Mouse (Mus musculus) embryo, embryonic 11.5 days (tissue): ENCODE measurements around the gene Plekhg5.
A peak's percentile ranks its signal among the peaks of the same experiment; 100 is the strongest.

Source experiments
- DNase-seq: peaks from one replicate; pipeline ENCODE4 v3.0.0-alpha.2; 2012; ENCODE audit warnings: low read depth, low spot score

The Plekhg5 gene

DNA sequence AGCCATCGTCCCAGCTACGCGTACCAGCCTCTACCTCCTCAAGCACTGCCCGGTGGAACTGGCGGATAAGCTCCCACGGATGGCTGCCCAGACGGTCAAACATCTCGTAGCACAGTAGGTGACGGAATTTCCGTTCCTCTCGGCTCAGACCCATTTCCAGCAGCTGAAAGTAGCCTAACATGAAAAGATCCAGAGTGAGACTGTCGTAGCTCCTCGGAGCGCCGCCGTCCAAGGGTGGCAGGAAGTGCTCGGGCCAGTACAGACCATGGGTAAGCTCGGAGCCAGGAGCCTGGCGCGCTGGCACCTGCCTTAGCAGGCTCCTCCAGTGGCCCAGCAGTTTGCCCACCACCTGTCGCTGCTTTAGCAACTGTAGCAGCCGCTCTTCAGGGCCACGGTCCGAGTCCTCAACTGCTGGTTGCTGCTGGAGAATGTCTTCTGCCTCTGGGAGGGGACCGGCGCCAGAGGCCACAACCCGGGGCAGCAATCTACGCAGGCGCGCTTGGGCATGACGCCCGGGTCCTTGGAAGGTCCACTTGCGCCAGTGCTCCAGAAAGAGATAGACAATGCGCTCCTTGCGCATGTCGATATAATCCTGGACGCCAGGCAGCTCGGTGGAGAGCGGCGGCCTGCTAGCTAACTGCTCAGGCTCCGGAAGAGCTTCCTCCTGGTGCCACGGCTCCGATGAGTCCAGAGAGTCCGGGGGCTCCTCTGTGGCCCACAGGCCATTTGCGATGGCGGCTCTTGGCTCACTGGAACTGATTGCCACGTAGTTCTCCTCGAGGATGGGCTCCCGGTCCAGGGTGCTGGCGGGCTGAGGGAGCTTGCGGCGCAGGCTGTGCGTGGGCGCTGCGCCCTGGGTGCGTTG lies 53.1 kb downstream of the Plekhg5 start:
- no peak for DNase-seq

DNA sequence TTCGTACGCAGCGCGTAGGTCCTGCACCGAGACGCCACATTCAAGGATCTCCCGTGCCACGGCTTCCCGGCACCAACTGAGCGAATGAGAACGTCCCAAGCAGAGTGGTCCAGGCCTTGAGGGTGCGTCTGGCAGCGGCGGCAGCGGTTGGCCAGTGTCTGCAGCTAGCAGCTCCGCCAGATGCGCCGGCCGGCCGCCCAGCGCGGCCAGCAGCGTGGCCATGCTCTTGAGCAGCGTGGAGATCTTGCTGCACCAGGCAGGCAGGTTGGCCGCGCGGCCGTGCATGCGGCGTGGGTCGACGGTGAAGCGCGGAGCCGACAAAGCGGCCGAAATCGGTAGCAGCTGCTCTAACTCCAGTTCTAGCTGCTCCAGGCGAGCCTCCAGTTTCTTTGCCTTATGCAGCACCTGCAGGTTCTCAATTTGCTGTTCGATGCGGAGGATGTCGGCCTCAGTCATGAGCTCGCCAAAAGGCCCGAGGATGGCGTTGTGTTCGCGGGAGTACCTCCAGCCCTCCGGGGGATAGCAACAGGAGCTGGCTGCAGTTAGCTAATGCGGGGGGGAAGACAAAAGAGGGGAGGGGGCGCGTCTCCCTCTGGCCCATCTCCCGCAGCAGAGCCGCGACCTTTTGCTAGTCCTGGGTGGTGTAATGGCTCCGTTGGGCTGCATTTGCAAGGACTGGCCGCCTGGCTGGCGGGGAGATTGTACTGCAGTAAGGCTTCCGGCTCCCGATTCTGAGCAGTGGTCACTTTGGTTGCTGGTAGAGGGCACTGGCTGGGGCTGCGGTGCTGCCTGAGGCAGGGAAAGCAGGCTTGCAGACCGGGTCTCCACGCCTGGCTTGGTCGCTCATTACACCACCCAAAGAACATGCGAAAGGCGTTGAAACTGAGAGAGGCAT lies 54.0 kb downstream of the Plekhg5 start:
- no peak for DNase-seq

DNA sequence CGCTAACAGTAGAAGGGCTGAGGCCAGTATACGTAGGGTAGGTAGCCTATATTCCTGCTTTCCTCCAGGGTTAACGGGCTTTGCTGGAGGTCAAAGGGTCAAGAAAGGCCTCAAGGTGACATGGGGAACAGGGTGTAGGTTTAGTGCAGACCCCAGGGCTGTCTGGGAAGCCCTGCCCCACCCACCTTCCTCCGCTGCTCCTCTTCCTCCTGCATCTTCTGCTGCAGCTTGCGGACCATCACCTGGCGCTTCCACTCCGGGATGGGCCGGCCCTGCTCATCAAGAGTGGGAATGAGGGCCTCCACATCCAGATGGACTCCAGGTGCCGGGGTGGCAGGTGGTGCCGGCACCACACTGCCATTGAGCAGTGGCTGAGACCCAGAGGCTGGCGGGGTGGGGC lies 55.6 kb downstream of the Plekhg5 start:
- DNase-seq: no peak

DNA sequence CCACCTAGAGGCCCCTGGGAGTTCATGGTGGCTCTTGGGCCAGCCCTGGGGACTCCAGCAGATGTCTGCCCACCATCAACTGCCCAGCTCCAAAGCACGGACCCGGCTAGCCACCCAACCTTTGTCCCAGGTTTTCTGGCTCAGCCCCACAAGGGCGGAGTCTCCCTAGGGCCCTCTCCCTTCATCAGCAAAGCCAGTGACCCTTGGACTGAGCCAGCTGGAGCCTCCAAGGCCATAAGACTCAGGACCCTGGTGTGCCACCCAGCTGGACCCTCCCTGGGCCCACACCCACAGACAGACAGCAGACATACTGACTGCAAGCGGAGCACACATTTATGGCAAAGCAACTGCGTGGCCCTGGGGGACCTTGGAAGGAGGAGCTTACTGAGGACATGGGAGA lies 56.5 kb downstream of the Plekhg5 start:
- DNase-seq: no peak

DNA sequence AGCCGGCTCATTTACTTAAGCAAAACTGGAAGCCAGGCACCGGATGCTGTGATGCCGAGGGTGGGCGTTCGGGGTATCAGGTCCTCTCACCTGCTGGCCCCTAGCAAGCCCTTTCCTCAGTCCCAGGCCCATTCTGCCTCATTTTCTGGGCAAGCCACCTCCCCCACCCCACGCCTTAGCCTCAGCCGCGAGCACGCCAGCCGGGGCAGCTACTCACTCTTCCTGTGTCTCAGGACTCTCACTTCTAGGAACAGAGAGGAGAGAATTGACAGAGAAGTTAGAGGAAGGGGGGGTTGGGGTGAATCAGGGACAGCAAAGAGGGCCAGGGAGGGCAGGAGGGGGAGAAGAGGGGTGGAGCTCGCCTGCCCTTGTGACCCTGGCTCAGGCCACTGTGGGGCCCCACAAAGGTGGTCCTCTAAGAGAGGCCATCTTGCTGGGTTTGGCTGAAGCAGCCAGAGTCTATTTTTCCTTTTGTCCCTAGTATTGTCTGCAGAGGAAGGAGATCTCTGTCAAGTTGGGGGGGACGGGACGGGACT lies 57.2 kb downstream of the Plekhg5 start:
- DNase-seq: no peak

DNA sequence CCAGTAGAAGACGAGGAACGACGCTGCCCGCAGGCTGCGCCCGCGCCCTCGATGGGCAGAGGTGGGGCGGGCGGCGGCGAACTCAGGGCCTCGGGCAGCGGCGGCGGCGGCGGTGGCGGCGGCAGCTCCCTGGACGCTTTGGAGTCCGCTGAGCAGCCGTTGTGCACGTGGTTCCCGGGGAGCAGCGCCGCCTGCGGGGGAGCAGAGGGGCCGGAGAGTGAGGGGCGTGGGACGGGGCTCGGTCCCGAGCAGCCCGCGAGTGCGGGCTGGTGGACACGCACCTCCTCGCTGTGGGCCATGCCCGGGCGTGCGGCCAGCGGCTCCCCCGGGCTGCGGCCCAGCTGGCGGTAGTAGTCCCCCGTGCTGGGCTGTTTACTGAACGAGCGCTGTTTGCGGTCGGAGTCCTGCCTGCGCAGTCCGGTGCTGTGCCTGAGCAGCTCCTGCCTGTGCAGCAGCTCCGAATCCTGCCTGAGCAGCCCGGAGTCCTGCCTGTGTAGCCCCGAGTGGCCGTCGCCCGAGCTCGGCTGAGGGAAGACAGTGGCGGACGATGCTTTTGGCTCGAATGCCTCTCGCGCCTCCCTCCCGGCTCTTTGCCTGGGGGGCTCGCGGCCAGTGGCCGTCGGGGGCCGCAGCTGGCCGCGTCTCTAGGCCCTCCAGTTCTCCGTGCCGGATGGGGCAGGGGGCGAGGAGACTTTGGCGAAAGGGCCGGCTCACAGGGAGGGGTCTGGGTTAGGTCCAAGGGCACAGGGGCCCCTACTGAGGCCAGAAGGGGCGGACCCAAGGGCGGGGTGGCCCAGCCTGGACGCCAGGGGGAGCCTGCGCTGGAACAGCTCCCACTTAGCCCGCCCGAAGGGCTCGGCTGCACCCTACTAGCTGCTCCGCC lies 58.7 kb downstream of the Plekhg5 start:
- DNase-seq: no peak

DNA sequence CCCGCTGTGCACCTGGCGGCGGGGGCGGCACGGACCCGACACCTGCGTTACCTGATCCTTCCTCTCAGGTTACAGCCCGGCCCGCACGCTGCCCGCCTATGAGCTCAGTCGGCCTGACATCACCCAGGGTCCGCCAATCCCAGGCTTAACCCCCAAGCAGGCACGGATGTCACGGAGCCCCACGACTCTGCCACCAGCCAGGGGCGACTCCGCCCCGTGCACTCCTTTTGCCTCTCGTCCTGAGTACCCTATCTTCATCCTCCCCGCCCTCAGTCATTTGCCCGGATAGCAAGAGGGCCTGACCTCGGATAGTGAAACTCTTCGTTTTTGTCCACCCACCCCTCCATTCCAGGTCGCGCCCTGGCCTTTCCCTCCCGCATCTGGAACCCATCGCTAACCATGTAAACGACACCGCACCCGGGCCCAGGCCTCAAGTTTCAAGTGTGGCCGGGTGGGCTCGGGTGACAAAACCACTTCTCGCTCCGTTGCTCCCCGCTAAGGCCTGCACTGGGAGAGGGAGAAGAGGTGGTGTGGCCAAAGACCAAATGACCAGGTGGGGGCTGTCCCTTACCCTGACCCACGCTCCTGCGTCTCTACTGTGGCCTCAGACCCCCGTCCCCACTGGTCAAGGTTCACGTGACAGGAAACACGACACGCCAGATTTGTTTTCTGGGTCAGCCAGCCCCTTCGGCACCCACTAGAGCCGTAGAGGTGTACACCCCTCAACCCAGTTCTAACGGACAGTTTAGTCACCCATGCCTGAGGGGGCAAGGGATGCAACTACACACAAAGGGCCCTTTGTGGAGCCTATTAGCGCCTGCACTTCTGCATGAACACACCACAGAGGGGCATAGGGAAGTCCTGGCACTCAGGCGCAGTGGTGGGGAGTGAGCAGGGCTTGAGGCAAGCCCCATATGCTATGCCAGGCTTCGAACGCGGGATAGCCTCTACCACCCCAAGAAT lies 59.8 kb downstream of the Plekhg5 start:
- no peak for DNase-seq

DNA sequence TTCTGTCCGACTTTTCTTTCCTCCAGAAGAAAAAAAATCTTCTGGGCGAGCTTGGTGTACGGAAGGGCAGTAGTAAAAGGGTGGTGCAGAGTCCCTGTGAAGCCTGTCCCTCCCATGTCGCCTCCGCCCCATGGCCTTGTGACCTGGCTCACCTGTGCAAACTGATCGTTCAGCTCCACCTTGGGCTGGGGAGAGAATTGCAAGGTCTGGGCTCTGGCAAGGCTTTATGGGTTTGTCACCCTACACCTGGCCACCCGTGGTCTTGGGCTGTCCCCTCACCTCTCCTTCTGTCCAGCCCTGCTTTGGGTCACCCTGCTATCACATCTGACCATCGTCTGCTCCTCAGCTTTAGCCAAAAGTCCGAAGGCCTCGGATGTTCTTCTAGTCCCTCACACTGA lies 60.5 kb downstream of the Plekhg5 start:
- no peak for DNase-seq

DNA sequence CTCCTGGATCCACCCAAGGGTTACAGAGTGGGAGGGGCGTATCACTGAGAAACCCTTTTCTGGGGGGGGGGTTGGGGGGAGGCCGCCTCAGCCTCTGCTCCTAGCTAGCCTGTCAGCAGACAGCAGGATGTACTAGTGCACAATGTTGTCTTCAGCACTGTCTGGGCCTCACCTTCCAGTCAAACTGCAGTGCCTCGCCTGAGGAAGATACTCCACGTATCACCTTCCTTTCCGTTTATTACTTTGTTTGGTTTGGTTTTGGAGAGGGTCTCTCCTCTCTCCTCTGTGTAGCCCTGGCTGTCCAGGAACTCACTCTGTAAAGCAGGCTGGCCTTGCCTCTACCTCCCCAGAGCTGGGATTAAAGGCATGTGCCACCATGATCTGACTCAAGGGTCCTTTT lies 60.9 kb downstream of the Plekhg5 start:
- no peak for DNase-seq

DNA sequence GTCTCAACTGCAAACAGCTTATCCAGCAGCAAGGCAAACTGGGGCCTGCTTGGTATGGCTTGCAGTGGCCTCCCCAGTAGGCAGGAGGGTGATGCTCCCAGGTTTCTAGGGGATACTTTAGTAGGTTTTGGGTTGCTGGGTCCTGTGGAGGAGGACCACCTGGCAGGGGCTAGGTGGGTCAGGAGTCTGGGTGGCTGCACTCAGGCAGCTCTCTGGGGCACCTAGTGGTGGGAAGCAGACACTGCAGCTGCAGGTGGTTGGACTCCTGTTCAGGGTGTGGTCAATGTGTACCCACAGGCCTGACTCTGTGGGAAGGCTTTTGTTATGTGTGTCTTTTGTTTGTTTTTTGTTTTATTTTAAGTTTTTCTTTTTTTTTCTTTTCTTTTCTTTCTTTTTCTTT lies 62.2 kb downstream of the Plekhg5 start:
- DNase-seq: no peak

DNA sequence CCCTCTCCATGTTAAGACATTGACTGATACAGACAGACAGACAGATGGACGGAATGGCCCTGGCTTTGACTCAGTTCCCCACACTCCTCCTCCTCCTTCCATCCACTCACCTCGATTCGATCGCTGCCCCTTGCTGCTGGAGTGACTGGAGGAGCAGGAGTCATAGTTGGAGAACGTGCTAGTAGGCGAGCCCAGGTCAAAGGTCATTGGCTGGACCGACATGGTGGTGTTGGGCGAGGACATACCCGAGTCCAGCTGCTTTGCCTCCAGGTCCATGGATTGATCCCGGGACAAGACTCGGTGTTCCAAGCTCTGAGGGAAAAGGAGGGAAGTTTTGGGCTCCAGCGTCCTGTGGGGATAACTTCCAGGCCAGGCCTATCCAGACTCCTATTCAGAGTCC lies 63.1 kb downstream of the Plekhg5 start:
- no peak for DNase-seq

DNA sequence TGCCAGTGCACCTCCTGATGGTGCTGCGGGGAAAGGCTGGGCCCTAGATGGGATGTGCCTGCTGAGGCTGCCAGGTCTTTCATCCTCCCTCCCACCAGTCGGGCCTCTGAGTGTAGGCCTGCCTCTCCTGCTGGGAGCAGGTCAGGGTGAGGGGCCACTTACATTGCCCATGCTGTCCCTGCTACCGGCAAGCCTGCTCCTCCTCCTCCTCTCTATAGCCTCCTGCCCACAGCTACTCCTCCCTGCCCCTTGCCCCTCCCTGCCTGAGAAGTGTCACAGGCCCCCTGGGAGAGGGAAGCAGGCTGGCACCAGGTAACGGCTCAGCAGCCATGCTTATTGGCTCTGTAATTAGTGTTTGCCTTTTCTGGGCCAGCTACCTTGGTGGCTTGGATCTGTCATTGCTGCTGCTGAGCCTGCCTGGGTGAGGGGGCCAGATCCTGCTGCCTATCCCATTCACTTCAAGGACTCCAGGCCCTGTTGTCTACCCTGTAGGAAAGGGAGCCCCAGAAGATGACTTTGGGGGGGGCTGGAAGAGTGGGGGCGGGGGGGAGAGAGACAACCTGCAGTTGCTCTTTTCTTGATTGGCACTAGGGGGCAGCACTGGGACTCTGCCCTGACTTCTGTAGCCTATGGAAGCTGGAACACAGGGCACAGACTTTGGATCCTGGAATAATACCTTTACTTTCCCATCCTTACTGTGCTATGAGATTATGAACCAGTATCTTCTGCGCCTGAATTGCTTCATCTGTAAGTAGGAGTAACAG lies 64.0 kb downstream of the Plekhg5 start:
- DNase-seq: no peak

DNA sequence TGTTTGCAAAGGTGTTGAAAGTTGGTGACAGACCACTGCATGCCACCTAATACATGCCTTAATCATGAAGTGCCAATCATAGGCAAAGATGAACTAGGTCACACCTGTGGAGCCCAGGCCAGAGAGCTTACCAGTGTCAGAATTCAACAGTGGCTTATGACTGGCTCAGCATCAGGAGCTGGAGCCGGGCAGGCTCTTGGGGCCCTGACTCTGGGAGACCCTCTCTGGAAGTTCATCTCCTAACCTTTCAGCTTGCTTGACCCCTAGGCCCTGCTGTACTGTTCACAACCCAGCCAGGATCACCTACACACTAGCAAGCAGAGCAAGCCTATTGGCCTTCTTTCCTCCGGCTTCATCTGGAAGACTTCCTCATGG lies 64.6 kb downstream of the Plekhg5 start:
- no peak for DNase-seq

DNA sequence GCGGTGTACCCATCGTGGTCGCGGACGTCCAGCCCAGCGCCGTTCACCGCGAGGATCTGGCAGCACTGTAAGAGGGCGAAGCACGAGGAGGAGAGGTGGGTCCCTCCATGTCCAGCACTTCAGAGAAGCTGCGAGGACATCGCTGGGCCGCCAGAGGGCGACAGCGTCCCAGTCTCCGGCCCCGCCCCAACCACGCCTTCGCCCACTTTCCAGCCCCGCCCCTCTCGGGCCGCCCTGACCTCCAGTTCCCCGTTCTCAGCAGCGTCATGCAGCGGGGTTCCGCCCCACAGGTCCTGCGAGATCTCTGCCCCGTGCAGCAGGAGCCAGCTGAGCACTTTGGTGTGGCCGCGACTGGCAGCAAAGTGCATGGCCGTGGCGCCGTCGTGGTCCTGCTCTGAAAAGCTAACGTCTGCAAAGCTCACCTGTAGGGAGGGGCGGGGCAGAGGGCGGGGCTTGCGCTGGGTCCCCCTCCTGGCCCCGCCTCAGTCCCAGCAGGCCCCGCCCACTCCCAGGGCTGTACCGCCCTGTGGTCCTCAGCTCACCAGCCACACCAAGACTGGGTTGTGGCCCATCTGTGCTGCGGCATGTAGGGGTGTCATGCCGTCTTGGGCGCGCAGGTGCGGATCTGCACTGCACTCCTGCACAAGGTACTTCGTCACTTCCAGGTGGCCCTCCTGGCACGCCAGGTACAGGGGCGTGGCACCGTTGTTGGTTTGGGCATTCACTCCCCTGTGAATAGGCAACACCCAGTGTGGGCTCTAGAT lies 66.4 kb downstream of the Plekhg5 start:
- DNase-seq: peak; percentile 72

DNA sequence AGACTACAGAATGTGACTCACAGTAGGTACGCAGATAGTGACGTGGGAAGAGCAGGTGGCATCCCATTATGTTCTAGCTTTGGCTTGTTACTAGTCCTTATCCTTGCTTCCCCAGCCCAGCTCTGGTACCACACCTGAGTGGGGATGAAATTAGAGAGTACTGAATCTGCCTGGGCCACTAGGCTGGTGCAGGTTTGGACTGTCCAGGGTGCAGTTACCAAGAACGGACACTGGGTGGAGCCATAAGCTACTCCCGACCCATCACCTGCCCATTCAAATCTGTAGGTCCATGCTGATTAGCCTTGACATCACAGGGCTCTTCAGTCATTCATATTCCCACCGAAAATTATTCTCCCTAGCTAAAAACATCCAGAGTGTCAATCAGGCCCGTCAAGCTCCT lies 68.1 kb downstream of the Plekhg5 start:
- DNase-seq: no peak

DNA sequence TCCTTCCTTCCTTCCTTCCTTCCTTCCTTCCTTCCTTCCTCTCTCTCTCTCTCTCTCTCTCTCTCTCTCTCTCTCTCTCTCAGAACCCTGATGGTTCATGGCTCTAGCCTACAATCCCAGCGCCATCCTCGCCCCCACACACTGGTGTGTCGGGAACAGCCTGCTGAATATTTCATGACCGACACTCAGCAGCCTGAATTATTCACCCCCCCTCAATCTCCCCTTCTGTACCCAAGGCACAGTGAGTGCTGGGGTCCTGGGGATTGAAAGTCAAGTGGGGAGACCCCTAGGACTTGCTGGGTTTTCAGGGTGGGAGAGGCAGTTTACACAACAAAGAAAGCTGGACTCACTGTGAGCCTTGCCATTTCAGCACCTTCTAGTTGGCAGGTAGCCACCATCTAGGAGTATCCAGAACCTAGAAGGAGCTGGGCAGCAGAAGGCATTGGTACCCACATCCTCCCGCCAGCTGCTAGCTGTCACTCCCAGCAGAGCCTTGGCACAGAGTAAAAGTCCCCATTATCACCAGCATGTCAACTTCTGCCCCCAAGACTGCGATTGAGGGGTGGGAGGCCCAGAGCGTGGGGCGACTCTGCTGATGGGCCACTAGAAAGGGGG lies 69.3 kb downstream of the Plekhg5 start:
- DNase-seq: no peak

DNA sequence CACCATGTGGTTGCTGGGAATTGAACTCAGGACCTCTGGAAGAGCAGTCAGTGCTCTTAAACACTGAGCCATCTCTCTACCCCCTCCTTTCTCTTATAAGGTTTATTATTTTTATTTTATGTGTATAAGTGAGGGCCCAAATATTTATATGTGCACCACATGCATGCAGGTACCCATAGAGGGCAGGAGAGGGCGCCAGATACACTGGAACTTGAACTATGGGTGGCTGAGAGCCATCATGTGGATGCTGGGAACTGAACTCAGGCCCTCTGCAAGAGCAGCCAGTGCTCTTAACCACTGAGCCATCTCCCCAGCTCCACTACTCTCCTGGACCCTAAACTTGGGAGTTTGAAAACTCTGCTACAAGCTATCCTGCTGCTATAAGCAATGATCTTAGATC lies 71.3 kb downstream of the Plekhg5 start:
- DNase-seq: no peak

DNA sequence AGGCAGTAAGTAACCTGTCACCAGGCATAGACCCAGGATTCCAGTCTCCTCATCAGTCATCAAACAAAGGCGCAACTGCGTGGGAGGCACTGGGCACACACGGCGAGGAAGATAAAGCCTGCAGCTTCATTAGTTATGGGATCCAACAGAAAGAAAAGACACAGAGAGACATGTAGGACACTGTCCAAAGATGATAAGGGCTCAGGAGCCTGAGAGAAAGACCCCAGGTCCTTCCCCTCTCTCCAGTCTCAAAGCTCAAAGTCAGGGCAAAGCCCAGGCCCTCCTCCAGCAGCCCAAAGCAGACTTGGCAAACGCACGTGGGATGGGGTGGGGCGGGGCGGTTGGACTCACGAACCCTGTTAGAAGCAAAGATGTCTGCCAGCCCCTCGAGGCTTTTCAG lies 73.2 kb downstream of the Plekhg5 start:
- DNase-seq: no peak
